Mouse (Mus musculus) embryonic facial prominence, embryonic 14.5 days (tissue): ENCODE measurements around the gene N4bp3. TPM values are rescaled to one million over a fixed set of nuclear protein-coding genes. Genes with fewer than 3 reads are reported as not detected.
"Not testable (repeated sequence)": the region's sequence is repeated elsewhere in the genome, so short reads cannot be mapped to it uniquely, and the experiment has no call there.

Experiments used
- ATAC-seq: fragments of 200-750 bp; cut with Nextera tagmentation; 2 replicates; pipeline ENCODE4 v1.8.0; 2017; ENCODE audit warnings: low read depth, moderate number of reproducible peaks, moderate TSS enrichment
- DNase-seq: peaks from one replicate; pipeline ENCODE4 v3.0.0-alpha.2; 2015; ENCODE audit warnings: low spot score
- H3K27ac ChIP-seq: fragments of 300-500 bp; sonication (generic); replicated peaks from 2 replicates; pipeline ENCODE4 v1.5.1; 2014; ENCODE audit warnings: low read depth, mild to moderate bottlenecking, low read length, moderate library complexity
- H3K27me3 ChIP-seq: fragments of 300-500 bp; sonication (generic); replicated peaks from 2 replicates; pipeline ENCODE4 v1.6.1; 2014; ENCODE audit warnings: low read length; ENCODE audit not compliant: control insufficient read depth, insufficient read depth
- H3K36me3 ChIP-seq: fragments of 300-500 bp; sonication (generic); 2 replicates; pipeline ENCODE4 v1.6.1; 2014; ENCODE audit warnings: low read length, mixed read lengths; ENCODE audit not compliant: control insufficient read depth, insufficient read depth
- H3K4me1 ChIP-seq: fragments of 300-500 bp; sonication (generic); 2 replicates; pipeline ENCODE4 v1.6.1; 2014; ENCODE audit warnings: antibody characterized with exemption, low read length; ENCODE audit not compliant: control insufficient read depth, insufficient read depth
- H3K4me2 ChIP-seq: fragments of 300-500 bp; sonication (generic); 2 replicates; pipeline ENCODE4 v1.6.1; 2014; ENCODE audit warnings: low read depth, mild to moderate bottlenecking, low read length, moderate library complexity, mixed read lengths
- H3K4me3 ChIP-seq: fragments of 300-500 bp; sonication (generic); 2 replicates; pipeline ENCODE4 v1.5.1; 2014; ENCODE audit warnings: low read depth, mild to moderate bottlenecking, low read length
- H3K9ac ChIP-seq: fragments of 300-500 bp; sonication (generic); 2 replicates; pipeline ENCODE4 v1.6.1; 2014; ENCODE audit warnings: low read depth, mild to moderate bottlenecking, low read length, moderate library complexity, mixed read lengths
- H3K9me3 ChIP-seq: fragments of 300-500 bp; sonication (generic); 2 replicates; pipeline ENCODE4 v1.6.1; 2016; ENCODE audit warnings: low read length; ENCODE audit not compliant: control insufficient read depth
- WGBS: fragments of 180-500 bp; shearing (Covaris S2); extraction: QIAGEN DNeasy Blood & Tissue Kit; methylation state at CpG from one replicate; pipeline ENCODE4 v1.1.7; 2014; 5-methylcytosine and 5-hydroxymethylcytosine counted together
- polyA plus RNA-seq: library from polyadenylated mRNA; unstranded; fragments of >200 nt; fragmentation: Nextera tagmentation; extraction: Ambion mirVana; gene quantifications from 2 replicates; pipeline ENCODE4 v1.2.1, GENCODE M21; 2014

The N4bp3 gene
- polyA plus RNA-seq, 1 experiment from 2014 or later: 32.1 TPM

DNA sequence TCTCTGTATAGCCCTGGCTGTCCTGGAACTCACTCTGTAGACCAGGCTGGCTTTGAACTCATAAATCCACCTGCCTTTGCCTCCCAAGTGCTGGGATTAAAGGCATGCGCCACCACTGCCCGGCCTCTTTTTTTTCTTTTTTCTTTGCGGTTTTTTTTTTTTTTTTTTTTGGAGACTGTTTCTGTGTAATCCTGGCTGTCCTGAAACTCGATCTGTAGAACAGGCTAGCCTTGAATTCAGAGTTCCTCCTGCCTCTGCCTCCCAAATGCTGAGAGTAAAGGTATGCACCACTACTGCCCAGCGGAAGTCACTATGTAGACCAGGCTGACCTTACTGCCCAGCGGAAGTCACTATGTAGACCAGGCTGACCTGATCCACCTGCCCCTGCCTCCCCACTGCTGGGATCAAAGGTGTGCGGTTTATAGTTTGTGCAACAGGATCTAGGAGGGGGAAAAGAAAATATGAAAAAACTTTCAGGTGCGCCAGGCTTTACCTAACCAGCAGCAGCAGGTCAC is 31.7 kb downstream of the N4bp3 start:
- 54% methylated on average over 8 of the region's 8 CpGs for WGBS
- ATAC-seq (peak; percentile 8; the same call in 1 of the 2 replicates), DNase-seq (no peak)
- H3K4me1 ChIP-seq: peaks cover 19% of the 10 kb centered on the region
- H3K27ac ChIP-seq: no peak overlapping the region
- H3K36me3 ChIP-seq: peaks cover 25% of the 10 kb centered on the region
- peak overlapping the region; percentile 36; the same call in 1 of the 2 replicates for H3K9ac ChIP-seq
- H3K27me3 ChIP-seq: no peaks in the 10 kb centered on the region
- H3K4me2 ChIP-seq: peak overlapping the region; percentile 77
- no peaks in the 10 kb centered on the region for H3K9me3 ChIP-seq
- H3K4me3 ChIP-seq: peak overlapping the region; percentile 58

GRCm38 (mm10) chr11:51617693-51618092 is 32.9 kb downstream of the N4bp3 start:
- H3K9ac ChIP-seq: no peak overlapping the region
- WGBS: 5% methylated on average over 4 of the region's 4 CpGs
- no peaks in the 10 kb centered on the region for H3K27me3 ChIP-seq
- H3K4me3 ChIP-seq: no peak overlapping the region
- no peak overlapping the region for H3K27ac ChIP-seq
- peak; percentile 83 for DNase-seq
- ATAC-seq: no peak
- peaks cover 13% of the 10 kb centered on the region for H3K36me3 ChIP-seq
- H3K9me3 ChIP-seq: no peaks in the 10 kb centered on the region
- peaks cover 19% of the 10 kb centered on the region for H3K4me1 ChIP-seq
- no peak overlapping the region for H3K4me2 ChIP-seq

GRCm38 (mm10) chr11:51616113-51616512 is 34.5 kb downstream of the N4bp3 start:
- not testable (repeated sequence) for H3K9me3 ChIP-seq, DNase-seq, H3K27me3 ChIP-seq, H3K36me3 ChIP-seq, ATAC-seq
- Histone ChIP-seq H3K4me3 (0 out of 2 replicates have a peak overlapping the region, but pooled peaks have one; percentile 40), H3K9ac (peak overlapping the region; percentile 66), H3K4me2 (peak overlapping the region; percentile 74), H3K4me1 (peaks cover 19% of the 10 kb centered on the region), H3K27ac (peak overlapping the region; percentile 87; the same call in 1 of the 2 replicates)
- WGBS: 97% methylated on average over 7 of the region's 7 CpGs

DNA sequence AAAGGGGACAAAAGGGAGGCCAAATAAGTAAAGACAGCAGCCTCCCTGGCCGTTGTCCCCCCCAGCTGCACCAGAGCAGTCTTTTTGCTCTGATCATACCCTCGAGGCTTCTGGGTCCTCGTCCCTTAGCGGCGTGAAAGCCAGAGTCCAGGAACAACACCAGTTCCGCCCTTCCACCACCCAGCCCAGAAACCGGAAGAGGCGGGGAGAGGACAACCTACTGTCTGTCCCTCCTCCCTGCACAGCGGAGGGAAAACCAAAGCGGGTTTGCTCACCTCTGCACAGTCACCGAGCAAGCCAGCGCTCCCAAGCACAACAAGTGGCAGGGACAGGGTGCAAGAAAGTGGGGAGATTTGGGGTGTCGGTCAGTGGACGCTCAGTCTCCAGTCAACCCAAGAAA is 35.0 kb downstream of the N4bp3 start:
- peak overlapping the region; percentile 87 for H3K27ac ChIP-seq
- peak overlapping the region; percentile 74 for H3K4me2 ChIP-seq
- peaks cover 15% of the 10 kb centered on the region for H3K4me1 ChIP-seq
- WGBS: 1% methylated on average over 13 of the region's 14 CpGs
- H3K4me3 ChIP-seq: peak overlapping the region; percentile 40
- no peaks in the 10 kb centered on the region for H3K9me3 ChIP-seq
- peak overlapping the region; percentile 66 for H3K9ac ChIP-seq
- DNase-seq (peak; percentile 87), ATAC-seq (peak; percentile 75)
- no peaks in the 10 kb centered on the region for H3K27me3 ChIP-seq
- H3K36me3 ChIP-seq: no peaks in the 10 kb centered on the region

GRCm38 (mm10) chr11:51615129-51615528 is 35.5 kb downstream of the N4bp3 start:
- Histone ChIP-seq H3K9me3 (no peaks in the 10 kb centered on the region), H3K4me1 (peaks cover 12% of the 10 kb centered on the region; the same call in 1 of the 2 replicates), H3K4me3 (peak overlapping the region; percentile 40), H3K36me3 (no peaks in the 10 kb centered on the region), H3K9ac (peak overlapping the region; percentile 66), H3K27me3 (no peaks in the 10 kb centered on the region), H3K27ac (peak overlapping the region; percentile 87), H3K4me2 (peak overlapping the region; percentile 74)
- ATAC-seq: no peak
- 22% methylated on average over 7 of the region's 7 CpGs for WGBS
- peak; percentile 79 for DNase-seq

- Histone ChIP-seq H3K9me3 (no peaks in the 10 kb centered on the region), H3K36me3 (no peaks in the 10 kb centered on the region), H3K27me3 (no peaks in the 10 kb centered on the region), H3K4me2 (no peak overlapping the region), H3K9ac (no peak overlapping the region), H3K4me3 (no peak overlapping the region), H3K27ac (no peak overlapping the region), H3K4me1 (peaks cover 12% of the 10 kb centered on the region; the same call in 1 of the 2 replicates)
- no peak for DNase-seq
- 75% methylated on average over 8 of the region's 8 CpGs for WGBS
- ATAC-seq: no peak
These were observed 36.4 kb downstream of the N4bp3 start for GRCm38 (mm10) chr11:51614256-51614655.

GRCm38 (mm10) chr11:51609940-51610339 is 40.7 kb downstream of the N4bp3 start:
- not testable (repeated sequence) for H3K9me3 ChIP-seq, H3K36me3 ChIP-seq, H3K4me1 ChIP-seq, H3K9ac ChIP-seq, H3K27me3 ChIP-seq, H3K27ac ChIP-seq, H3K4me2 ChIP-seq, ATAC-seq, DNase-seq, H3K4me3 ChIP-seq
- 83% methylated on average over 5 of the region's 5 CpGs for WGBS

- WGBS: 76% methylated on average over 3 of the region's 3 CpGs
- Histone ChIP-seq H3K4me2 (no peak overlapping the region), H3K36me3 (peaks cover 12% of the 10 kb centered on the region), H3K9me3 (no peaks in the 10 kb centered on the region), H3K9ac (no peak overlapping the region), H3K27ac (no peak overlapping the region), H3K27me3 (no peaks in the 10 kb centered on the region), H3K4me3 (no peak overlapping the region), H3K4me1 (peaks cover 8% of the 10 kb centered on the region; the same call in 1 of the 2 replicates)
- no peak for DNase-seq
- no peak for ATAC-seq
These were observed 41.3 kb downstream of the N4bp3 start for GRCm38 (mm10) chr11:51609266-51609909.
